Mouse (Mus musculus) hindbrain, embryonic 16.5 days (tissue): ENCODE results near the gene Gm45713. TPM values are rescaled to one million over a fixed set of nuclear protein-coding genes. Genes with fewer than 3 reads are reported as not detected.
"Not testable (repeated sequence)": the region's sequence is repeated elsewhere in the genome, so short reads cannot be mapped to it uniquely, and the experiment has no call there.

Experiments
- ATAC-seq: fragments of 200-750 bp; cut with Nextera tagmentation; 2 replicates; pipeline ENCODE4 v1.8.0; 2017; ENCODE audit warnings: moderate TSS enrichment, moderate library complexity
- H3K27ac ChIP-seq: fragments of 300-500 bp; sonication (generic); 2 replicates; pipeline ENCODE4 v1.5.1; 2014; ENCODE audit warnings: low read depth, mild to moderate bottlenecking, control low read depth, low read length, moderate library complexity
- H3K27me3 ChIP-seq: fragments of 300-500 bp; sonication (generic); replicated peaks from 2 replicates; pipeline ENCODE4 v1.6.1; 2014; ENCODE audit warnings: low read length; ENCODE audit not compliant: control insufficient read depth, insufficient read depth
- H3K36me3 ChIP-seq: fragments of 300-500 bp; sonication (generic); 2 replicates; pipeline ENCODE4 v1.6.1; 2014; ENCODE audit warnings: mild to moderate bottlenecking, low read length, moderate library complexity, mixed read lengths; ENCODE audit not compliant: control insufficient read depth, insufficient read depth
- H3K4me1 ChIP-seq: fragments of 300-500 bp; sonication (generic); 2 replicates; pipeline ENCODE4 v1.6.1; 2014; ENCODE audit warnings: low read depth, low read length; ENCODE audit not compliant: control insufficient read depth, insufficient read depth
- H3K4me2 ChIP-seq: fragments of 300-500 bp; sonication (generic); 2 replicates; pipeline ENCODE4 v1.6.1; 2014; ENCODE audit warnings: mild to moderate bottlenecking, low read length, control low read depth, moderate library complexity
- H3K4me3 ChIP-seq: fragments of 300-500 bp; sonication (generic); 2 replicates; pipeline ENCODE4 v1.5.1; 2014; ENCODE audit warnings: mild to moderate bottlenecking, low read length, control low read depth, moderate library complexity
- H3K9ac ChIP-seq: fragments of 300-500 bp; sonication (generic); 2 replicates; pipeline ENCODE4 v1.6.1; 2014; ENCODE audit warnings: low read depth, mild to moderate bottlenecking, control low read depth, low read length, moderate library complexity
- H3K9me3 ChIP-seq: fragments of 300-500 bp; sonication (generic); 2 replicates; pipeline ENCODE4 v1.6.1; 2014; ENCODE audit warnings: mild to moderate bottlenecking, low read length, moderate library complexity; ENCODE audit not compliant: control insufficient read depth
- WGBS: fragments of 180-500 bp; shearing (Covaris S2); extraction: QIAGEN DNeasy Blood & Tissue Kit; methylation state at CpG from one replicate; pipeline ENCODE4 v1.1.7; 2014; 5-methylcytosine and 5-hydroxymethylcytosine counted together
- polyA plus RNA-seq: library from polyadenylated mRNA; unstranded; fragments of >200 nt; fragmentation: Nextera tagmentation; extraction: Ambion mirVana; gene quantifications from 2 replicates; pipeline ENCODE4 v1.2.1, GENCODE M21; 2015

Gm45713 gene
- polyA plus RNA-seq, 1 experiment from 2014 or later = 0.16 TPM

- H3K9ac ChIP-seq = no peak overlapping the region
- H3K9me3 ChIP-seq = no peaks in the 10 kb centered on the region
- H3K27ac ChIP-seq = no peak overlapping the region
- 2% methylated on average over 23 of the region's 23 CpGs for WGBS
- ATAC-seq = no peak
- no peaks in the 10 kb centered on the region for H3K36me3 ChIP-seq
- peaks cover 71% of the 10 kb centered on the region for H3K27me3 ChIP-seq
- H3K4me2 ChIP-seq = peak overlapping the region; percentile 47
- peaks cover 7% of the 10 kb centered on the region; the same call in 1 of the 2 replicates for H3K4me1 ChIP-seq
- H3K4me3 ChIP-seq = peak overlapping the region; percentile 26; the same call in 1 of the 2 replicates
Measured at GRCm38 (mm10) chr7:45175929-45176328, 39.9 kb upstream of the Gm45713 start.

- WGBS = 5% methylated on average over 13 of the region's 13 CpGs
- no peak for ATAC-seq
- Histone ChIP-seq H3K9me3 (no peaks in the 10 kb centered on the region), H3K36me3 (no peaks in the 10 kb centered on the region), H3K27me3 (peaks cover 71% of the 10 kb centered on the region), H3K4me1 (peaks cover 7% of the 10 kb centered on the region; the same call in 1 of the 2 replicates), H3K4me3 (no peak overlapping the region), H3K4me2 (no peak overlapping the region), H3K27ac (no peak overlapping the region), H3K9ac (no peak overlapping the region)
Measured at GRCm38 (mm10) chr7:45175398-45175797, 39.4 kb upstream of the Gm45713 start.

DNA sequence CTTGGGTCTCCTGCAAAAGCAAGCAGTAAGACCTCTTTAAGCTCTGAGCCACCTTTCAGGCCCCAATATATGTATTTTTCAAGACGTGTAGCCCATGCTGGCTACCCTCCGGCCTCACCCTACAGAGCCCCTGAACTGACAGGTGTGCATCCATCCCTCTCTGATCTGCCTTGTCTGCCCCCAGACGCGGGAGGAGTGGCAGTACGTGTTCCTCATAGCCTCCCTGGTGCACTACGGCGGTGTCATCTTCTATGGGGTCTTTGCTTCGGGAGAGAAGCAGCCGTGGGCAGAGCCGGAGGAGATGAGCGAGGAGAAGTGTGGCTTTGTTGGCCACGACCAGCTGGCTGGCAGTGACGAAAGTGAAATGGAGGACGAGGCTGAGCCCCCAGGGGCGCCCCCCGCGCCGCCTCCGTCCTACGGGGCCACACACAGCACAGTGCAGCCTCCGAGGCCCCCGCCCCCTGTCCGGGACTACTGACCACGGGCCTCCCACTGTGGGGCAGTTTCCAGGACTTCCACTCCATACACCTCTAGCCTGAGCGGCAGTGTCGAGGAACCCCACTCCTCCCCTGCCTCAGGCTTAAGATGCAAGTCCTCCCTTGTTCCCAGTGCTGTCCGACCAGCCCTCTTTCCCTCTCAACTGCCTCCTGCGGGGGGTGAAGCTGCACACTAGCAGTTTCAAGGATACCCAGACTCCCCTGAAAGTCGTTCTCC lies 38.7 kb upstream of the Gm45713 start:
- Histone ChIP-seq H3K27me3 (peaks cover 70% of the 10 kb centered on the region), H3K9me3 (no peaks in the 10 kb centered on the region), H3K4me1 (peaks cover 7% of the 10 kb centered on the region; the same call in 1 of the 2 replicates), H3K4me3 (peak overlapping the region; percentile 12; the same call in 1 of the 2 replicates), H3K9ac (peak overlapping the region; percentile 38), H3K36me3 (no peaks in the 10 kb centered on the region), H3K4me2 (peak overlapping the region; percentile 34), H3K27ac (no peak overlapping the region)
- WGBS = 3% methylated on average over 23 of the region's 29 CpGs
- ATAC-seq = no peak

GRCm38 (mm10) chr7:45173772-45174171 lies 37.7 kb upstream of the Gm45713 start:
- H3K4me1 ChIP-seq, H3K27ac ChIP-seq, H3K9me3 ChIP-seq, H3K9ac ChIP-seq, H3K4me3 ChIP-seq, H3K4me2 ChIP-seq, H3K36me3 ChIP-seq, ATAC-seq: not testable (repeated sequence)
- H3K27me3 ChIP-seq = peaks cover 69% of the 10 kb centered on the region
- WGBS = 56% methylated on average over 1 of the region's 1 CpGs

GRCm38 (mm10) chr7:45172974-45173373 lies 36.9 kb upstream of the Gm45713 start:
- H3K4me1 ChIP-seq = peaks cover 13% of the 10 kb centered on the region; the same call in 1 of the 2 replicates
- ATAC-seq = no peak
- H3K9me3 ChIP-seq = no peaks in the 10 kb centered on the region
- no peak overlapping the region for H3K4me3 ChIP-seq
- H3K27me3 ChIP-seq = peaks cover 69% of the 10 kb centered on the region
- H3K36me3 ChIP-seq = no peaks in the 10 kb centered on the region
- H3K9ac ChIP-seq = no peak overlapping the region
- H3K27ac ChIP-seq = no peak overlapping the region
- no peak overlapping the region for H3K4me2 ChIP-seq
- 59% methylated on average over 7 of the region's 7 CpGs for WGBS

DNA sequence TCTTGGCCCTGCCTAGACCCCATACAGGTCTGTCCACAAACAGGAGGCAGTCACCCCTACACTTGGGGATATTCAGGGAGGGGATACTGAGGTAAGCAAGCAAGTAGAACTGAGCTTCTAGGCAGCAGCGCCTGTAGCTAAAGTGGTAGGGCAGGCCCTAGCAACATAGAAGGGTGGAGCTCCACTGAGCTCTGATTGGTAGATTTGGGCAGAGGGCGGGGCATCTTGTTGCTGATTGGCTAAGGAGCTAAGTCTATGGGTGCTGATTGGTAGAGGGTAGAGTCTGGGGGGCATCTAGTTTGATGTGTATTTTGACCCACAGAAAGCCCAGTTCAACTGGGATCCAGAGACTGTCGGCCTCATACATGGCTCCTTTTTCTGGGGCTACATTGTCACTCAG lies 33.5 kb upstream of the Gm45713 start:
- ATAC-seq = no peak
- 91% methylated on average over 3 of the region's 3 CpGs for WGBS
- H3K4me3 ChIP-seq = no peak overlapping the region
- peaks cover 66% of the 10 kb centered on the region for H3K27me3 ChIP-seq
- H3K4me2 ChIP-seq = no peak overlapping the region
- no peak overlapping the region for H3K27ac ChIP-seq
- peaks cover 11% of the 10 kb centered on the region; the same call in 1 of the 2 replicates for H3K4me1 ChIP-seq
- H3K36me3 ChIP-seq = no peaks in the 10 kb centered on the region
- no peaks in the 10 kb centered on the region for H3K9me3 ChIP-seq
- no peak overlapping the region for H3K9ac ChIP-seq

DNA sequence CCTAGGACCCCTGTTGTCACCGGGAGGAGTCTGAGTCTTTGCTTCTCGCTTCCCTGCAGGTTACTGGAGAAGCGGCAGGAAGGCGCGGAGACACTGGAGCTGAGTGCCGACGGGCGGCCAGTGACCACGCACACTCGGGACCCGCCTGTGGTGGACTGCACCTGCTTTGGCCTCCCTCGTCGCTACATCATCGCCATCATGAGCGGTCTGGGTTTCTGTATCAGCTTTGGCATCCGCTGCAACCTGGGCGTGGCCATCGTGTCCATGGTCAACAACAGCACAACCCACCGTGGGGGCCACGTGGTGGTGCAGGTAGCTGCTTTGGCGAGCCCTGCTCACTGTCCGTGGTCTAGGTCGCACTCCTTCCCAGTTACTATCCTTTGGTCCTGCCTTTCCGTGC lies 32.6 kb upstream of the Gm45713 start:
- H3K4me2 ChIP-seq = peak overlapping the region; percentile 46
- no peak overlapping the region; the same call in 1 of the 2 replicates for H3K9ac ChIP-seq
- WGBS = 5% methylated on average over 24 of the region's 24 CpGs
- no peak overlapping the region for H3K27ac ChIP-seq
- no peak for ATAC-seq
- H3K27me3 ChIP-seq = peaks cover 67% of the 10 kb centered on the region
- H3K36me3 ChIP-seq = no peaks in the 10 kb centered on the region
- H3K4me1 ChIP-seq = peaks cover 15% of the 10 kb centered on the region
- no peaks in the 10 kb centered on the region for H3K9me3 ChIP-seq
- H3K4me3 ChIP-seq = peak overlapping the region; percentile 24

DNA sequence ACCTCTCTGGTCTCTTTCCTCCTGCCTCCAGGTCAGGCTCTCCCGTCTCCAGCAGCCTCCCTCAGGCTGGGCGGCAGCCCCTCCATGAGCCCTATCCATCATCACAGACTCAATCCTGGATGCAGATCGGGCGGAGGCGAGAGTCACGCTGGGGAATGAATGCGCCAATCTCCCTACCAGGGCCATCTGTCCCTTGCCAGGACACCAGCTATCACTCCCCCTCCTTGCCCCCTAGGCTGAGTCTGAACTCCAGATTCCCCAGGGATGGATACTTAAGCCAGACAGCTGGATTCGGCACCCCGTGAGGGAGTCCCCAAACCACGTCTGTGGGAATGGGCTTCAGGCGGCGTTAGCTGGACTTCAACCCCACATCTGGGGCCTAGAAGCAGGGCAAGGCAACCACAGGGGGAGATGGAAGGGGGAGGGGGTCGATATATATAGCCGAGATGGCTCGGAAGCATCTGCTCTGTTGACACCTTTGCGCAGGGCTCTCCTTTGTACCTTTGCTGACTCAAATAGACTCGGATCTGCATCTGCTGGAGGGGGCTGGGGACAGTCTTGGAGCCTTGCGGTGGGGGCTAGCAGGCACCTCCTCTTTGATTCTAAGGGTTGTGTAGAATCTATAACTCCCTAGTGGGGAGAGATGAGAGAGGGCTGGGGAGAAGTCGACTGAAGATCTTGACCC lies 31.9 kb upstream of the Gm45713 start:
- Histone ChIP-seq H3K4me2 (peak overlapping the region; percentile 12; the same call in 1 of the 2 replicates), H3K9ac (peak overlapping the region; percentile 1), H3K36me3 (no peaks in the 10 kb centered on the region), H3K27me3 (peaks cover 71% of the 10 kb centered on the region), H3K4me1 (peaks cover 17% of the 10 kb centered on the region), H3K27ac (no peak overlapping the region), H3K4me3 (no peak overlapping the region), H3K9me3 (no peaks in the 10 kb centered on the region)
- ATAC-seq = 0 out of 2 replicates have a peak, but pooled peaks have one; percentile 5
- 2% methylated on average over 19 of the region's 19 CpGs for WGBS

DNA sequence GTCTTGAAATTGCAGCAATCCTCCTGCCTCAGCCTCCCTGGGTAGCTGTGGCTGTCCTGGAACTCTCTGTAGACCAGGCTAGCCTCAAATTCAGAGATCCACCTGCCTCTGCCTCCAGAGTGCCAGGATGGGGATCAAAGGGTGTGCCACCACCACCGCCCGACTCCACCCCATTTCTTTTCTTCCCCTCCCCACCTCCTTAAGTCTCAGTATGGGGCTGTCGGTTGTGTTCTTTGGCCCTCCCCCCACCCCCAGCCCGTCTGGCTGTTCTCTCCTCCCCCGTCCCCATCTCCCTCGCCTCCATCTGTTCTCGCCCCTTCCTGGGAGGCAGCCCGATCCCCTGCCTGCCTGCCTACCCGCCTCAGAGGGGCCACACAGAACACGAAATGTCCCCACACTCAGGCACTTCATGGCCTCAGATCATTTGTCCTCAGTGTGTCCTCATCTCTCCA lies 30.9 kb upstream of the Gm45713 start:
- no peak for ATAC-seq
- Histone ChIP-seq H3K36me3 (no peaks in the 10 kb centered on the region), H3K9me3 (no peaks in the 10 kb centered on the region), H3K4me2 (no peak overlapping the region), H3K9ac (no peak overlapping the region), H3K27ac (no peak overlapping the region), H3K4me3 (no peak overlapping the region), H3K4me1 (peaks cover 23% of the 10 kb centered on the region), H3K27me3 (peaks cover 75% of the 10 kb centered on the region)
- 20% methylated on average over 10 of the region's 10 CpGs for WGBS
